In genomic region chr13:103052661-103053060, GRCm38 (mm10) we compare ENCODE assay signal across 17 mouse cellular contexts.
A peak's percentile ranks its signal among the peaks of the same experiment; 100 is the strongest.
DNase-seq lines count a peak whose midpoint lies in the region; ATAC-seq lines count a peak whose summit lies in the region.
"Had no signal": no experiment of that assay in that cellular context is flagged by ENCODE, and none has a peak within 500 bp of the region (broad histone marks: within the 10 kb centered on the region; RNA-seq: fewer than 3 reads in every experiment).

No protein-coding gene starts in this region.

- no peaks in the 10 kb centered on the region for H3K9me3 ChIP-seq in hindbrain, embryonic 14.5 days (ENCODE audit: control insufficient read depth, low read length)
- no peaks in the 10 kb centered on the region for H3K9me3 ChIP-seq in hindbrain, embryonic 10.5 days
- H3K9me3 ChIP-seq in midbrain, embryonic 15.5 days: no peaks in the 10 kb centered on the region
- no peaks in the 10 kb centered on the region for H3K9me3 ChIP-seq in kidney, embryonic 15.5 days (replicated peaks)
- H3K9me3 ChIP-seq in kidney, embryonic 14.5 days (ENCODE audit: control insufficient read depth, low read length): no peaks in the 10 kb centered on the region
- H3K9me3 ChIP-seq: embryonic facial prominence, embryonic 12.5 days; heart, embryonic 13.5 days had no signal

- peak overlapping the region; percentile 20; the same call in 1 of the 2 replicates for H3K4me2 ChIP-seq in hindbrain, embryonic 14.5 days (replicated peaks)
- H3K4me2 ChIP-seq in midbrain, embryonic 15.5 days: peak overlapping the region; percentile 23
- no peak overlapping the region for H3K4me2 ChIP-seq in kidney, embryonic 15.5 days
- no peak overlapping the region for H3K4me2 ChIP-seq in kidney, embryonic 14.5 days (replicated peaks; ENCODE audit: low read depth, low read length)
- H3K4me2 ChIP-seq: embryonic facial prominence, embryonic 12.5 days; heart, embryonic 13.5 days had no signal

- no peaks in the 10 kb centered on the region for H3K27me3 ChIP-seq in hindbrain, embryonic 14.5 days (ENCODE audit: control insufficient read depth, insufficient read depth, low read length)
- H3K27me3 ChIP-seq in hindbrain, embryonic 10.5 days (ENCODE audit: insufficient read depth, poor library complexity, severe bottlenecking): no peaks in the 10 kb centered on the region
- no peaks in the 10 kb centered on the region for H3K27me3 ChIP-seq in midbrain, embryonic 15.5 days (replicated peaks)
- no peaks in the 10 kb centered on the region for H3K27me3 ChIP-seq in kidney, embryonic 15.5 days
- H3K27me3 ChIP-seq in kidney, embryonic 14.5 days (ENCODE audit: control insufficient read depth, insufficient read depth, low read length): no peaks in the 10 kb centered on the region
- H3K27me3 ChIP-seq: embryonic facial prominence, embryonic 12.5 days; heart, embryonic 13.5 days had no signal

- H3K9ac ChIP-seq in hindbrain, embryonic 14.5 days: no peak overlapping the region
- no peak overlapping the region for H3K9ac ChIP-seq in midbrain, embryonic 15.5 days
- H3K9ac ChIP-seq in kidney, embryonic 15.5 days: no peak overlapping the region
- H3K9ac ChIP-seq in kidney, embryonic 14.5 days (ENCODE audit: low read depth, low read length): no peak overlapping the region
- H3K9ac ChIP-seq: embryonic facial prominence, embryonic 12.5 days; heart, embryonic 13.5 days had no signal

- WGBS in hindbrain, embryonic 14.5 days: 34% methylated on average over 7 of the region's 7 CpGs
- 68% methylated on average over 7 of the region's 7 CpGs for WGBS in hindbrain, embryonic 10.5 days
- WGBS in midbrain, embryonic 15.5 days: 25% methylated on average over 7 of the region's 7 CpGs
- 50% methylated on average over 7 of the region's 7 CpGs for WGBS in kidney, embryonic 15.5 days
- 46% methylated on average over 7 of the region's 7 CpGs for WGBS in kidney, embryonic 14.5 days

- no peaks in the 10 kb centered on the region for H3K36me3 ChIP-seq in hindbrain, embryonic 14.5 days (replicated peaks; ENCODE audit: control insufficient read depth, insufficient read depth)
- no peaks in the 10 kb centered on the region for H3K36me3 ChIP-seq in hindbrain, embryonic 10.5 days
- H3K36me3 ChIP-seq in midbrain, embryonic 15.5 days (replicated peaks): no peaks in the 10 kb centered on the region
- no peaks in the 10 kb centered on the region for H3K36me3 ChIP-seq in kidney, embryonic 15.5 days
- H3K36me3 ChIP-seq in kidney, embryonic 14.5 days (ENCODE audit: control insufficient read depth, insufficient read depth, low read length): no peaks in the 10 kb centered on the region
- H3K36me3 ChIP-seq: embryonic facial prominence, embryonic 12.5 days had no signal

- DNase-seq in hindbrain, embryonic 14.5 days (ENCODE audit: low spot score): no peak
- no peak for DNase-seq in hindbrain, embryonic 10.5 days (ENCODE audit: low spot score)
- peak; percentile 15 for DNase-seq in testis, postnatal 14 days (ENCODE audit: low spot score)
- DNase-seq in testis, postnatal 10 days (ENCODE audit: low spot score): no peak
- DNase-seq: adrenal gland, adult 2 months; adrenal gland, postnatal 36 days; cerebellum, adult 11 months; cerebellum, adult 8-10 months; forebrain, postnatal 0 days; gastrocnemius, postnatal 14 days; heart, postnatal 36 days had no signal

- peak overlapping the region; percentile 21; the same call in 1 of the 2 replicates for H3K27ac ChIP-seq in hindbrain, embryonic 14.5 days
- H3K27ac ChIP-seq in hindbrain, embryonic 10.5 days: no peak overlapping the region
- H3K27ac ChIP-seq in midbrain, embryonic 15.5 days: 0 out of 2 replicates have a peak overlapping the region, but pooled peaks have one; percentile 15
- no peak overlapping the region for H3K27ac ChIP-seq in kidney, embryonic 15.5 days
- H3K27ac ChIP-seq in kidney, embryonic 14.5 days (ENCODE audit: low read depth, low read length): no peak overlapping the region
- H3K27ac ChIP-seq: embryonic facial prominence, embryonic 12.5 days; heart, embryonic 13.5 days had no signal

- peaks cover 15% of the 10 kb centered on the region for H3K4me1 ChIP-seq in hindbrain, embryonic 14.5 days (replicated peaks; ENCODE audit: control insufficient read depth, insufficient read depth, low read length)
- peaks cover 21% of the 10 kb centered on the region for H3K4me1 ChIP-seq in hindbrain, embryonic 10.5 days (replicated peaks)
- peaks cover 9% of the 10 kb centered on the region; the same call in 1 of the 2 replicates for H3K4me1 ChIP-seq in midbrain, embryonic 15.5 days
- no peaks in the 10 kb centered on the region for H3K4me1 ChIP-seq in kidney, embryonic 15.5 days
- H3K4me1 ChIP-seq in kidney, embryonic 14.5 days (ENCODE audit: control insufficient read depth, insufficient read depth, low read length): no peaks in the 10 kb centered on the region
- H3K4me1 ChIP-seq: embryonic facial prominence, embryonic 12.5 days had no signal

- no peak overlapping the region for H3K4me3 ChIP-seq in hindbrain, embryonic 14.5 days (replicated peaks; ENCODE audit: low read length)
- no peak overlapping the region for H3K4me3 ChIP-seq in hindbrain, embryonic 10.5 days
- H3K4me3 ChIP-seq in midbrain, embryonic 15.5 days: no peak overlapping the region
- H3K4me3 ChIP-seq in kidney, embryonic 15.5 days (replicated peaks): no peak overlapping the region
- H3K4me3 ChIP-seq in kidney, embryonic 14.5 days (ENCODE audit: low read length): no peak overlapping the region
- H3K4me3 ChIP-seq: embryonic facial prominence, embryonic 12.5 days; heart, embryonic 13.5 days had no signal

- ATAC-seq in hindbrain, embryonic 14.5 days (ENCODE audit: low FRiP score): no peak
- no peak for ATAC-seq in midbrain, embryonic 15.5 days (replicated peaks)
- ATAC-seq in kidney, embryonic 15.5 days (replicated peaks; ENCODE audit: low FRiP score): no peak
- no peak for ATAC-seq in kidney, embryonic 14.5 days (ENCODE audit: low FRiP score, low TSS enrichment)
- ATAC-seq: forebrain, postnatal 0 days; intestine, embryonic 16.5 days had no signal

Comparison
In these comparisons a context has a peak if more than half of its experiments do, and no peak if none do; other contexts are left out.
1. H3K27ac ChIP-seq: peak in hindbrain, embryonic 14.5 days (single experiment) and midbrain, embryonic 15.5 days (single experiment); none in hindbrain, embryonic 10.5 days (single experiment), kidney, embryonic 15.5 days (single experiment) and kidney, embryonic 14.5 days (single experiment).
2. H3K4me2 ChIP-seq: peak in hindbrain, embryonic 14.5 days (single experiment) and midbrain, embryonic 15.5 days (single experiment); none in kidney, embryonic 15.5 days (single experiment) and kidney, embryonic 14.5 days (single experiment).